Mouse (Mus musculus) midbrain, embryonic 13.5 days (tissue): ENCODE measurements around the gene Rpgrip1l. TPM values are rescaled to one million over a fixed set of nuclear protein-coding genes. Genes with fewer than 3 reads are reported as not detected.

Source experiments
- ATAC-seq: fragments of 200-750 bp; cut with Nextera tagmentation; 2 replicates; pipeline ENCODE4 v1.8.0; 2017; ENCODE audit warnings: mild to moderate bottlenecking, moderate TSS enrichment, moderate library complexity
- H3K27ac ChIP-seq: fragments of 300-500 bp; sonication (generic); 2 replicates; pipeline ENCODE4 v1.5.1; 2015; ENCODE audit warnings: inconsistent platforms, mild to moderate bottlenecking, moderate library complexity
- H3K27me3 ChIP-seq: fragments of 300-500 bp; sonication (generic); 2 replicates; pipeline ENCODE4 v1.6.1; 2015; ENCODE audit warnings: mild to moderate bottlenecking, inconsistent platforms
- H3K36me3 ChIP-seq: fragments of 300-500 bp; sonication (generic); 2 replicates; pipeline ENCODE4 v1.6.1; 2015; ENCODE audit warnings: mild to moderate bottlenecking, inconsistent platforms
- H3K4me1 ChIP-seq: fragments of 300-500 bp; sonication (generic); replicated peaks from 2 replicates; pipeline ENCODE4 v1.6.1; 2015; ENCODE audit warnings: inconsistent platforms
- H3K4me2 ChIP-seq: fragments of 300-500 bp; sonication (generic); replicated peaks from 2 replicates; pipeline ENCODE4 v1.6.1; 2015; ENCODE audit warnings: moderate library complexity, mild to moderate bottlenecking, inconsistent platforms
- H3K4me3 ChIP-seq: fragments of 300-500 bp; sonication (generic); replicated peaks from 2 replicates; pipeline ENCODE4 v1.5.1; 2015; ENCODE audit warnings: mild to moderate bottlenecking, inconsistent platforms
- H3K9ac ChIP-seq: fragments of 300-500 bp; sonication (generic); replicated peaks from 2 replicates; pipeline ENCODE4 v1.6.1; 2015; ENCODE audit warnings: mild to moderate bottlenecking, inconsistent platforms
- H3K9me3 ChIP-seq: fragments of 300-500 bp; sonication (generic); 2 replicates; pipeline ENCODE4 v1.6.1; 2016; ENCODE audit warnings: mild to moderate bottlenecking, inconsistent platforms
- WGBS: fragments of 180-500 bp; shearing (Covaris S2); methylation state at CpG from one replicate; pipeline ENCODE4 v1.1.7; 2015; 5-methylcytosine and 5-hydroxymethylcytosine counted together
- polyA plus RNA-seq: library from polyadenylated mRNA; unstranded; fragments of >200 nt; fragmentation: Nextera tagmentation; extraction: Ambion mirVana; gene quantifications from 2 replicates; pipeline ENCODE4 v1.2.1, GENCODE M21; 2015

The Rpgrip1l gene
- polyA plus RNA-seq, 1 experiment from 2014 or later: 14.0 TPM

GRCm38 (mm10) chr8:91349816-91350215, 36.8 kb upstream of the Rpgrip1l start:
- H3K9ac ChIP-seq: no peak overlapping the region
- peaks cover 3% of the 10 kb centered on the region; the same call in 1 of the 2 replicates for H3K36me3 ChIP-seq
- H3K27me3 ChIP-seq: no peaks in the 10 kb centered on the region
- ATAC-seq: no peak
- no peak overlapping the region for H3K4me2 ChIP-seq
- 86% methylated on average over 7 of the region's 7 CpGs for WGBS
- H3K4me3 ChIP-seq: no peak overlapping the region
- no peaks in the 10 kb centered on the region for H3K9me3 ChIP-seq
- H3K27ac ChIP-seq: no peak overlapping the region
- peaks cover 24% of the 10 kb centered on the region for H3K4me1 ChIP-seq

GRCm38 (mm10) chr8:91347595-91347994, 34.5 kb upstream of the Rpgrip1l start:
- 81% methylated on average over 6 of the region's 6 CpGs for WGBS
- H3K27ac ChIP-seq: peak overlapping the region; percentile 35; the same call in 1 of the 2 replicates

GRCm38 (mm10) chr8:91347146-91347545, 34.1 kb upstream of the Rpgrip1l start:
- WGBS: 89% methylated on average over 10 of the region's 10 CpGs
- H3K36me3 ChIP-seq: peaks cover 3% of the 10 kb centered on the region; the same call in 1 of the 2 replicates
- H3K4me3 ChIP-seq: no peak overlapping the region
- no peak overlapping the region for H3K9ac ChIP-seq
- no peaks in the 10 kb centered on the region for H3K27me3 ChIP-seq
- H3K27ac ChIP-seq: peak overlapping the region; percentile 35; the same call in 1 of the 2 replicates
- H3K4me2 ChIP-seq: no peak overlapping the region
- no peaks in the 10 kb centered on the region for H3K9me3 ChIP-seq
- no peak for ATAC-seq
- peaks cover 15% of the 10 kb centered on the region; the same call in 1 of the 2 replicates for H3K4me1 ChIP-seq

More at GRCm38 (mm10) chr8:91347595-91347994, 34.5 kb upstream of the Rpgrip1l start:
- H3K9ac ChIP-seq: no peak overlapping the region
- no peak overlapping the region for H3K4me3 ChIP-seq
- H3K27me3 ChIP-seq: no peaks in the 10 kb centered on the region
- no peak for ATAC-seq
- peaks cover 3% of the 10 kb centered on the region; the same call in 1 of the 2 replicates for H3K36me3 ChIP-seq
- H3K4me1 ChIP-seq: peaks cover 12% of the 10 kb centered on the region; the same call in 1 of the 2 replicates
- no peak overlapping the region for H3K4me2 ChIP-seq
- no peaks in the 10 kb centered on the region for H3K9me3 ChIP-seq

GRCm38 (mm10) chr8:91344659-91345058, 31.6 kb upstream of the Rpgrip1l start:
- no peaks in the 10 kb centered on the region for H3K9me3 ChIP-seq
- no peak overlapping the region for H3K27ac ChIP-seq
- no peak overlapping the region for H3K9ac ChIP-seq
- ATAC-seq: no peak
- no peak overlapping the region for H3K4me2 ChIP-seq
- peaks cover 16% of the 10 kb centered on the region; the same call in 1 of the 2 replicates for H3K4me1 ChIP-seq
- 97% methylated on average over 11 of the region's 11 CpGs for WGBS
- H3K36me3 ChIP-seq: no peaks in the 10 kb centered on the region
- no peaks in the 10 kb centered on the region for H3K27me3 ChIP-seq
- H3K4me3 ChIP-seq: no peak overlapping the region

GRCm38 (mm10) chr8:91342798-91343197, 29.7 kb upstream of the Rpgrip1l start:
- Histone ChIP-seq H3K9ac (no peak overlapping the region), H3K4me3 (no peak overlapping the region), H3K4me2 (no peak overlapping the region), H3K27ac (no peak overlapping the region), H3K27me3 (no peaks in the 10 kb centered on the region), H3K4me1 (peaks cover 14% of the 10 kb centered on the region; the same call in 1 of the 2 replicates), H3K36me3 (no peaks in the 10 kb centered on the region), H3K9me3 (no peaks in the 10 kb centered on the region)
- WGBS: 66% methylated on average over 5 of the region's 5 CpGs
- no peak for ATAC-seq

GRCm38 (mm10) chr8:91342196-91342595, 29.1 kb upstream of the Rpgrip1l start:
- 19% methylated on average over 5 of the region's 5 CpGs for WGBS
- Histone ChIP-seq H3K27ac (no peak overlapping the region), H3K36me3 (no peaks in the 10 kb centered on the region), H3K9ac (no peak overlapping the region), H3K9me3 (no peaks in the 10 kb centered on the region), H3K4me1 (peaks cover 9% of the 10 kb centered on the region; the same call in 1 of the 2 replicates), H3K27me3 (no peaks in the 10 kb centered on the region), H3K4me2 (no peak overlapping the region), H3K4me3 (no peak overlapping the region)
- no peak for ATAC-seq

- Histone ChIP-seq H3K36me3 (no peaks in the 10 kb centered on the region), H3K4me1 (peaks cover 4% of the 10 kb centered on the region; the same call in 1 of the 2 replicates), H3K27me3 (no peaks in the 10 kb centered on the region), H3K27ac (no peak overlapping the region), H3K9me3 (peaks cover 8% of the 10 kb centered on the region; the same call in 1 of the 2 replicates), H3K4me3 (no peak overlapping the region), H3K4me2 (no peak overlapping the region), H3K9ac (no peak overlapping the region)
- WGBS: 89% methylated on average over 1 of the region's 1 CpGs
- ATAC-seq: no peak
Observed at GRCm38 (mm10) chr8:91340746-91341145, 27.7 kb upstream of the Rpgrip1l start.

GRCm38 (mm10) chr8:91339651-91340050, 26.6 kb upstream of the Rpgrip1l start:
- WGBS: 88% methylated on average over 8 of the region's 8 CpGs
- Histone ChIP-seq H3K9me3 (peaks cover 10% of the 10 kb centered on the region; the same call in 1 of the 2 replicates), H3K4me1 (peaks cover 4% of the 10 kb centered on the region; the same call in 1 of the 2 replicates), H3K27me3 (no peaks in the 10 kb centered on the region), H3K36me3 (0 out of 2 replicates have a peak, but pooled peaks cover 2% of the 10 kb centered on the region), H3K27ac (no peak overlapping the region), H3K4me3 (no peak overlapping the region), H3K4me2 (no peak overlapping the region), H3K9ac (no peak overlapping the region)
- ATAC-seq: no peak

- no peak overlapping the region for H3K4me3 ChIP-seq
- H3K9ac ChIP-seq: no peak overlapping the region
- H3K4me1 ChIP-seq: peaks cover 4% of the 10 kb centered on the region; the same call in 1 of the 2 replicates
- no peaks in the 10 kb centered on the region for H3K27me3 ChIP-seq
- peaks cover 11% of the 10 kb centered on the region; the same call in 1 of the 2 replicates for H3K9me3 ChIP-seq
- no peak overlapping the region for H3K4me2 ChIP-seq
- 0 out of 2 replicates have a peak, but pooled peaks cover 3% of the 10 kb centered on the region for H3K36me3 ChIP-seq
- no peak for ATAC-seq
- no peak overlapping the region for H3K27ac ChIP-seq
- WGBS: 89% methylated on average over 6 of the region's 6 CpGs
Observed at GRCm38 (mm10) chr8:91338389-91339154, 25.5 kb upstream of the Rpgrip1l start.

- WGBS: 37% methylated on average over 6 of the region's 6 CpGs
- H3K4me2 ChIP-seq: peak overlapping the region; percentile 31
Observed at GRCm38 (mm10) chr8:91329461-91329850, 16.4 kb upstream of the Rpgrip1l start.

GRCm38 (mm10) chr8:91329056-91329455, 16.0 kb upstream of the Rpgrip1l start:
- Histone ChIP-seq H3K27me3 (no peaks in the 10 kb centered on the region), H3K36me3 (0 out of 2 replicates have a peak, but pooled peaks cover 5% of the 10 kb centered on the region), H3K4me2 (no peak overlapping the region), H3K4me1 (peaks cover 58% of the 10 kb centered on the region), H3K9me3 (no peaks in the 10 kb centered on the region), H3K27ac (peak overlapping the region; percentile 91), H3K9ac (no peak overlapping the region), H3K4me3 (no peak overlapping the region)
- no peak for ATAC-seq
- WGBS: 76% methylated on average over 9 of the region's 9 CpGs

More at GRCm38 (mm10) chr8:91329461-91329850, 16.4 kb upstream of the Rpgrip1l start:
- H3K36me3 ChIP-seq: 0 out of 2 replicates have a peak, but pooled peaks cover 5% of the 10 kb centered on the region
- H3K4me1 ChIP-seq: peaks cover 54% of the 10 kb centered on the region
- no peaks in the 10 kb centered on the region for H3K27me3 ChIP-seq
- ATAC-seq: peak; percentile 2; the same call in 1 of the 2 replicates
- H3K9me3 ChIP-seq: no peaks in the 10 kb centered on the region
- peak overlapping the region; percentile 91 for H3K27ac ChIP-seq
- no peak overlapping the region for H3K4me3 ChIP-seq
- H3K9ac ChIP-seq: peak overlapping the region; percentile 46; the same call in 1 of the 2 replicates
